Mouse (Mus musculus) telencephalon, adult 2 months (tissue): ENCODE measurements around the gene Gm14391.
"Not testable (repeated sequence)": the region's sequence is repeated elsewhere in the genome, so short reads cannot be mapped to it uniquely, and the experiment has no call there.

Source experiments
- DNase-seq: peaks from one replicate; pipeline ENCODE4 v3.0.0-alpha.2; 2011; ENCODE audit warnings: low read depth, low spot score

Gene Gm14391

GRCm38 (mm10) chr2:175206732-175207131, at the start of gene Gm14391:
Gene Gm14391 (minus strand): TSS chr2:175206917.
- not testable (repeated sequence) for DNase-seq

- not testable (repeated sequence) for DNase-seq
Measured at GRCm38 (mm10) chr2:175179008-175179407, 27.7 kb downstream of the Gm14391 start.

- DNase-seq = no peak
Measured at GRCm38 (mm10) chr2:175176312-175176711, 30.4 kb downstream of the Gm14391 start.

GRCm38 (mm10) chr2:175175401-175176180, 31.1 kb downstream of the Gm14391 start, which contains the start of gene Gm14443:
Gene Gm14443 (minus strand): TSS chr2:175175871.
- DNase-seq = not testable (repeated sequence)

- not testable (repeated sequence) for DNase-seq
Measured at GRCm38 (mm10) chr2:175174058-175174457, 32.7 kb downstream of the Gm14391 start.

GRCm38 (mm10) chr2:175172906-175173595, 33.7 kb downstream of the Gm14391 start:
- DNase-seq = not testable (repeated sequence)

GRCm38 (mm10) chr2:175172123-175172522, 34.6 kb downstream of the Gm14391 start:
- DNase-seq = no peak

- not testable (repeated sequence) for DNase-seq
Measured at GRCm38 (mm10) chr2:175166870-175167269, 39.8 kb downstream of the Gm14391 start.

- not testable (repeated sequence) for DNase-seq
Measured at GRCm38 (mm10) chr2:175165110-175165509, 41.6 kb downstream of the Gm14391 start.

- DNase-seq = not testable (repeated sequence)
Measured at GRCm38 (mm10) chr2:175161438-175161837, 45.3 kb downstream of the Gm14391 start.

- DNase-seq = no peak
Measured at GRCm38 (mm10) chr2:175158642-175159041, 48.1 kb downstream of the Gm14391 start.

GRCm38 (mm10) chr2:175156696-175157095, 50.0 kb downstream of the Gm14391 start:
- DNase-seq = no peak

GRCm38 (mm10) chr2:175141993-175142295, 64.8 kb downstream of the Gm14391 start, which contains the start of gene Gm14399:
Gene Gm14399 (minus strand): TSS chr2:175142012.
- DNase-seq = not testable (repeated sequence)

- not testable (repeated sequence) for DNase-seq
Measured at GRCm38 (mm10) chr2:175141118-175141992, 65.4 kb downstream of the Gm14391 start.
